Mouse (Mus musculus) thymus, postnatal 36 days (tissue): ENCODE data around the gene Olfr304.
"Not testable (repeated sequence)": the region's sequence is repeated elsewhere in the genome, so short reads cannot be mapped to it uniquely, and the experiment has no call there.

Experiments
- DNase-seq, 2 experiments: peaks; one replicate each; pipeline ENCODE4 v3.0.0; 2022; ENCODE audit warnings: mixed read lengths in 2 of 2

The Olfr304 gene

GRCm38 (mm10) chr7:86386558-86386957 is at the start of gene Olfr304:
Gene Olfr304, minus strand, starts transcription at chr7:86386658.
- DNase-seq: no peak

- no peak for DNase-seq
These were observed 17.1 kb upstream of the Olfr304 start, which contains the start of gene Olfr301 for GRCm38 (mm10) chr7:86403546-86403945. Gene Olfr301, plus strand, starts transcription at chr7:86403846.

- DNase-seq: no peak
These were observed 11.2 kb upstream of the Olfr304 start, which contains the start of gene Olfr303 for GRCm38 (mm10) chr7:86397689-86398088. Gene Olfr303, minus strand, starts transcription at chr7:86397789.

GRCm38 (mm10) chr7:86385769-86386168 is 689 bp downstream of the Olfr304 start:
- DNase-seq: no peak

GRCm38 (mm10) chr7:86366828-86367227 is 19.6 kb downstream of the Olfr304 start, which contains the start of gene Olfr305:
Gene Olfr305, minus strand, starts transcription at chr7:86366928.
- DNase-seq: no peak

- DNase-seq: not testable (repeated sequence)
These were observed 40.2 kb downstream of the Olfr304 start for GRCm38 (mm10) chr7:86346296-86346695.

GRCm38 (mm10) chr7:86344253-86344652 is 42.2 kb downstream of the Olfr304 start:
- no peak for DNase-seq

GRCm38 (mm10) chr7:86342881-86343565 is 43.4 kb downstream of the Olfr304 start:
- DNase-seq: no peak

- DNase-seq: no peak
These were observed 49.0 kb downstream of the Olfr304 start, which contains the start of gene Olfr307 for GRCm38 (mm10) chr7:86337486-86337885. Gene Olfr307, minus strand, starts transcription at chr7:86337586.
